Mouse (Mus musculus) midbrain, embryonic 13.5 days (tissue): ENCODE results near the gene Qrich2. TPM values are rescaled to one million over a fixed set of nuclear protein-coding genes. Genes with fewer than 3 reads are reported as not detected.

Source experiments
- ATAC-seq: fragments of 200-750 bp; cut with Nextera tagmentation; 2 replicates; pipeline ENCODE4 v1.8.0; 2017; ENCODE audit warnings: mild to moderate bottlenecking, moderate TSS enrichment, moderate library complexity
- H3K27ac ChIP-seq: fragments of 300-500 bp; sonication (generic); 2 replicates; pipeline ENCODE4 v1.5.1; 2015; ENCODE audit warnings: inconsistent platforms, mild to moderate bottlenecking, moderate library complexity
- H3K27me3 ChIP-seq: fragments of 300-500 bp; sonication (generic); 2 replicates; pipeline ENCODE4 v1.6.1; 2015; ENCODE audit warnings: mild to moderate bottlenecking, inconsistent platforms
- H3K36me3 ChIP-seq: fragments of 300-500 bp; sonication (generic); 2 replicates; pipeline ENCODE4 v1.6.1; 2015; ENCODE audit warnings: mild to moderate bottlenecking, inconsistent platforms
- H3K4me1 ChIP-seq: fragments of 300-500 bp; sonication (generic); replicated peaks from 2 replicates; pipeline ENCODE4 v1.6.1; 2015; ENCODE audit warnings: inconsistent platforms
- H3K4me2 ChIP-seq: fragments of 300-500 bp; sonication (generic); replicated peaks from 2 replicates; pipeline ENCODE4 v1.6.1; 2015; ENCODE audit warnings: moderate library complexity, mild to moderate bottlenecking, inconsistent platforms
- H3K4me3 ChIP-seq: fragments of 300-500 bp; sonication (generic); replicated peaks from 2 replicates; pipeline ENCODE4 v1.5.1; 2015; ENCODE audit warnings: mild to moderate bottlenecking, inconsistent platforms
- H3K9ac ChIP-seq: fragments of 300-500 bp; sonication (generic); replicated peaks from 2 replicates; pipeline ENCODE4 v1.6.1; 2015; ENCODE audit warnings: mild to moderate bottlenecking, inconsistent platforms
- H3K9me3 ChIP-seq: fragments of 300-500 bp; sonication (generic); 2 replicates; pipeline ENCODE4 v1.6.1; 2016; ENCODE audit warnings: mild to moderate bottlenecking, inconsistent platforms
- WGBS: fragments of 180-500 bp; shearing (Covaris S2); methylation state at CpG from one replicate; pipeline ENCODE4 v1.1.7; 2015; 5-methylcytosine and 5-hydroxymethylcytosine counted together
- polyA plus RNA-seq: library from polyadenylated mRNA; unstranded; fragments of >200 nt; fragmentation: Nextera tagmentation; extraction: Ambion mirVana; gene quantifications from 2 replicates; pipeline ENCODE4 v1.2.1, GENCODE M21; 2015

Qrich2 gene
- not detected in 2 replicates for polyA plus RNA-seq

- Histone ChIP-seq H3K9me3 (no peaks in the 10 kb centered on the region), H3K27ac (no peak within 1 kb of the TSS), H3K4me2 (no peak within 1 kb of the TSS), H3K9ac (no peak within 1 kb of the TSS), H3K4me1 (0 out of 2 replicates have a peak, but pooled peaks cover 3% of the 10 kb centered on the region), H3K36me3 (peaks cover 17% of the 10 kb centered on the region), H3K4me3 (no peak within 1 kb of the TSS), H3K27me3 (no peaks in the 10 kb centered on the region)
- ATAC-seq = no peak
- 68% methylated on average over 20 of the region's 20 CpGs for WGBS
Observed at GRCm38 (mm10) chr11:116466141-116466540, at the start of gene Qrich2. Gene Qrich2, minus strand, starts transcription at chr11:116466241.

- 15% methylated on average over 24 of the region's 24 CpGs for WGBS
- Histone ChIP-seq H3K4me1 (peaks cover 6% of the 10 kb centered on the region), H3K36me3 (no peaks in the 10 kb centered on the region), H3K4me2 (peak overlapping the region; percentile 45), H3K9me3 (no peaks in the 10 kb centered on the region), H3K27ac (no peak overlapping the region), H3K27me3 (peaks cover 6% of the 10 kb centered on the region; the same call in 1 of the 2 replicates), H3K9ac (no peak overlapping the region; the same call in 1 of the 2 replicates), H3K4me3 (0 out of 2 replicates have a peak overlapping the region, but pooled peaks have one; percentile 13)
- 0 out of 2 replicates have a peak, but pooled peaks have one; percentile 55 for ATAC-seq
Observed at GRCm38 (mm10) chr11:116515330-116516020, 49.4 kb upstream of the Qrich2 start.

GRCm38 (mm10) chr11:116513531-116514038 is 47.5 kb upstream of the Qrich2 start:
- H3K27me3 ChIP-seq = peaks cover 6% of the 10 kb centered on the region; the same call in 1 of the 2 replicates
- no peak for ATAC-seq
- H3K4me2 ChIP-seq = no peak overlapping the region
- no peak overlapping the region for H3K9ac ChIP-seq
- WGBS = 86% methylated on average over 4 of the region's 4 CpGs
- H3K9me3 ChIP-seq = no peaks in the 10 kb centered on the region
- no peaks in the 10 kb centered on the region for H3K36me3 ChIP-seq
- H3K4me1 ChIP-seq = peaks cover 6% of the 10 kb centered on the region
- H3K4me3 ChIP-seq = no peak overlapping the region
- no peak overlapping the region for H3K27ac ChIP-seq

GRCm38 (mm10) chr11:116512987-116513386 is 46.9 kb upstream of the Qrich2 start:
- Histone ChIP-seq H3K27me3 (peaks cover 6% of the 10 kb centered on the region; the same call in 1 of the 2 replicates), H3K4me1 (peaks cover 6% of the 10 kb centered on the region), H3K9ac (no peak overlapping the region), H3K27ac (no peak overlapping the region), H3K9me3 (no peaks in the 10 kb centered on the region), H3K4me3 (no peak overlapping the region), H3K36me3 (no peaks in the 10 kb centered on the region), H3K4me2 (no peak overlapping the region)
- ATAC-seq = no peak
- WGBS = 88% methylated on average over 6 of the region's 6 CpGs

- Histone ChIP-seq H3K4me2 (no peak overlapping the region), H3K9ac (no peak overlapping the region), H3K4me3 (no peak overlapping the region), H3K4me1 (peaks cover 6% of the 10 kb centered on the region), H3K27me3 (peaks cover 6% of the 10 kb centered on the region; the same call in 1 of the 2 replicates), H3K27ac (no peak overlapping the region), H3K9me3 (no peaks in the 10 kb centered on the region), H3K36me3 (no peaks in the 10 kb centered on the region)
- ATAC-seq = no peak
- WGBS = 91% methylated on average over 7 of the region's 7 CpGs
Observed at GRCm38 (mm10) chr11:116512154-116512553, 46.1 kb upstream of the Qrich2 start.

GRCm38 (mm10) chr11:116511301-116511868 is 45.3 kb upstream of the Qrich2 start:
- WGBS = 81% methylated on average over 7 of the region's 7 CpGs

GRCm38 (mm10) chr11:116508689-116509088 is 42.6 kb upstream of the Qrich2 start:
- Histone ChIP-seq H3K27me3 (0 out of 2 replicates have a peak, but pooled peaks cover under 1% of the 10 kb centered on the region), H3K9ac (no peak overlapping the region), H3K4me1 (no peaks in the 10 kb centered on the region), H3K4me3 (no peak overlapping the region), H3K27ac (no peak overlapping the region), H3K4me2 (no peak overlapping the region), H3K36me3 (no peaks in the 10 kb centered on the region), H3K9me3 (no peaks in the 10 kb centered on the region)
- ATAC-seq = no peak
- 70% methylated on average over 2 of the region's 2 CpGs for WGBS

More at GRCm38 (mm10) chr11:116511301-116511868, 45.3 kb upstream of the Qrich2 start:
- no peak overlapping the region for H3K9ac ChIP-seq
- no peak overlapping the region for H3K4me2 ChIP-seq
- H3K4me1 ChIP-seq = peaks cover 6% of the 10 kb centered on the region
- no peak overlapping the region for H3K4me3 ChIP-seq
- no peak for ATAC-seq
- H3K27ac ChIP-seq = no peak overlapping the region
- no peaks in the 10 kb centered on the region for H3K36me3 ChIP-seq
- H3K9me3 ChIP-seq = no peaks in the 10 kb centered on the region
- H3K27me3 ChIP-seq = peaks cover 6% of the 10 kb centered on the region; the same call in 1 of the 2 replicates

- Histone ChIP-seq H3K4me2 (no peak overlapping the region), H3K9me3 (no peaks in the 10 kb centered on the region), H3K27ac (no peak overlapping the region), H3K4me3 (no peak overlapping the region), H3K36me3 (no peaks in the 10 kb centered on the region), H3K4me1 (no peaks in the 10 kb centered on the region), H3K9ac (no peak overlapping the region), H3K27me3 (no peaks in the 10 kb centered on the region)
- no peak for ATAC-seq
- 87% methylated on average over 17 of the region's 17 CpGs for WGBS
Observed at GRCm38 (mm10) chr11:116506151-116506875, 40.3 kb upstream of the Qrich2 start.

GRCm38 (mm10) chr11:116505573-116505972 is 39.5 kb upstream of the Qrich2 start:
- Histone ChIP-seq H3K4me2 (no peak overlapping the region), H3K27ac (no peak overlapping the region), H3K27me3 (no peaks in the 10 kb centered on the region), H3K9ac (no peak overlapping the region), H3K4me1 (no peaks in the 10 kb centered on the region), H3K9me3 (no peaks in the 10 kb centered on the region), H3K4me3 (no peak overlapping the region), H3K36me3 (no peaks in the 10 kb centered on the region)
- ATAC-seq = no peak
- 77% methylated on average over 5 of the region's 5 CpGs for WGBS

- no peaks in the 10 kb centered on the region for H3K4me1 ChIP-seq
- 94% methylated on average over 17 of the region's 17 CpGs for WGBS
- H3K9me3 ChIP-seq = no peaks in the 10 kb centered on the region
- H3K36me3 ChIP-seq = no peaks in the 10 kb centered on the region
- no peak overlapping the region for H3K27ac ChIP-seq
- H3K27me3 ChIP-seq = no peaks in the 10 kb centered on the region
- H3K9ac ChIP-seq = no peak overlapping the region
- ATAC-seq = no peak
- no peak overlapping the region for H3K4me2 ChIP-seq
- H3K4me3 ChIP-seq = no peak overlapping the region
Observed at GRCm38 (mm10) chr11:116504516-116504915, 38.5 kb upstream of the Qrich2 start.

- 30% methylated on average over 7 of the region's 7 CpGs for WGBS
- H3K9me3 ChIP-seq = no peaks in the 10 kb centered on the region
- peaks cover 4% of the 10 kb centered on the region; the same call in 1 of the 2 replicates for H3K4me1 ChIP-seq
- no peak overlapping the region for H3K9ac ChIP-seq
- ATAC-seq = 0 out of 2 replicates have a peak, but pooled peaks have one; percentile 56
- no peaks in the 10 kb centered on the region for H3K36me3 ChIP-seq
- no peak overlapping the region for H3K27ac ChIP-seq
- H3K4me2 ChIP-seq = no peak overlapping the region
- no peak overlapping the region for H3K4me3 ChIP-seq
- no peaks in the 10 kb centered on the region for H3K27me3 ChIP-seq
Observed at GRCm38 (mm10) chr11:116501005-116501746, 35.1 kb upstream of the Qrich2 start.
